Mouse (Mus musculus): ENCODE measurements around the gene Myrfl. TPM values are rescaled to one million over a fixed set of nuclear protein-coding genes. Genes with fewer than 3 reads are reported as not detected.

Gene Myrfl
- polyA plus RNA-seq, 1 experiment from 2014 or later: 0.06 TPM

DNA sequence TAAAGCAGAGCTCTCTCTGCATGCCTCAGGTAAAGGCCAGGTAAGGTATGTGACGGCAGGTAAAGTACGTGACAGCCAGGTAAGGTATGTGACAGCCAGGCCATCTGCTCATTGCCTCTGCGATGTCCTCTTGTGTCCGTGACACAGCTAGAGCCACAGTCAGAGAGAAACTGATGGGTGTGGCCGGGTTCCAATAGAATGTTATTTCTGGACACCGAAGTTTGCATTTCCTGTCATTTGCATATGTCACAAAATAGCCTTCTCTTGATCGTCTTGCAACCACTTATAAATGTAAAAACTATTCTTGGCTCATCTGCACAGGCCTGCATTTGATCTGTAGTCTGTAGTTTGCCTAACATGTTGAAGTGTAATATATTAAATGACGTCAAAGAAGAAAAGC is 154.5 kb downstream of the Myrfl start:
- DNase-seq (ENCODE audit: low read depth, low spot score) (no peak), ATAC-seq (no peak)
- CTCF ChIA-PET: interaction anchor here (0.7 to 1.2 kb wide), 2 partner anchors 9 to 15 kb away, joined by 3 read pairs; no protein-coding TSS in a partner anchor
- no peaks in the 10 kb centered on the region for H3K27me3 ChIP-seq
- no peak for TF ChIP-seq CTCF (IDR thresholded peaks at IDR 0.05)
- POLR2A ChIA-PET: no interaction called here
- in situ Hi-C loops (cut with MboI; ENCODE audit: low pct_unique_long_range_greater_than_20kb): no loop called here

DNA sequence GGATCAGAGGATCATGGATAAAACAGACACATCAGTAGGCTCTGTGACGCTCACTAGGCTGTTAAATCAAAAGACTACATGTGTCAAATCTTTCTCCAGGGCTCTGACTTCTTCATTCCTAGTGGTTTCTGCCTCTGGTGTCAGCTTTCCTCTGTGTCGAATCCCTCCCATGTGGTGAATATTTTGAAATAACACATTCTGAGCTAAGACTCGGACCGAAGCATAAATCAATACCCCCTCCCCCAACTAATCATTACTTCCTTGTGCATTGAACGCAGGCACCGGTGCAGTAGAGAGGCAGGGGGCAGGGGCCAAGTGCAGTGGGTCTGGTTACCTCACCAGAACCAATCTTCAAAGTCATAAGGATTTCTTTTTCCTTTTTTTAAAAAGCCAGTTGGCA is 155.4 kb downstream of the Myrfl start:
- CTCF ChIA-PET: interaction anchor here (1.2 to 1.3 kb wide), 2 partner anchors 11 to 30 kb away, joined by 3 to 4 read pairs; no protein-coding TSS in a partner anchor
- no peaks in the 10 kb centered on the region for H3K27me3 ChIP-seq
- DNase-seq (ENCODE audit: low read depth, low spot score): no peak
- no peak for TF ChIP-seq CTCF (IDR thresholded peaks at IDR 0.05)
- POLR2A ChIA-PET: no interaction called here
- in situ Hi-C loops (cut with MboI; ENCODE audit: low pct_unique_long_range_greater_than_20kb): no loop called here
- ATAC-seq: no peak

DNA sequence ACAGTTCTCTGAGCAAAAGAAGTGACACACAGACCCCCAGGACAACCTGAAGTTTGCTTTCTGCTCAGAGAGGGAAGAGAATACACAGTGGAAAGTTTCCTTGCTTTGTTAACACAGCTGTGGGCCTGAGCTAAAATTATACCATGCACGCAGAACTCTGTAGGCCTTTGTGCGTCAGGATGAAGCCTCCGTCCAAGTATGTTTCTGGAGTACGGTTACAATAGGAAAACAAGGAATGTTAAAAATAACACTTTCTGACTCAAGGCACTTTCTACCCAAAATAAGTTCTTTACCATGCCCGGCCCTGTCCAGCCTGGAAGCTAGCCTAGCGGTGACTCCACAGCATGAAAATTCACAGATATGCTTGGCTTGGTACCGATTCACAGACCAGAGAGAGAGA is 156.6 kb downstream of the Myrfl start:
- no peak for TF ChIP-seq CTCF (IDR thresholded peaks at IDR 0.05)
- in situ Hi-C loops (cut with MboI; ENCODE audit: low pct_unique_long_range_greater_than_20kb): no loop called here
- no peaks in the 10 kb centered on the region for H3K27me3 ChIP-seq
- DNase-seq (ENCODE audit: low read depth, low spot score) (no peak), ATAC-seq (no peak)
- POLR2A ChIA-PET: interaction anchor here (0.5 kb wide), 1 partner anchor 29 kb away, joined by 4 read pairs; no protein-coding TSS in a partner anchor
- CTCF ChIA-PET: interaction anchor here (0.7 to 1.3 kb wide), 3 partner anchors 10 to 29 kb away, joined by 3 to 4 read pairs (median 3); no protein-coding TSS in a partner anchor

DNA sequence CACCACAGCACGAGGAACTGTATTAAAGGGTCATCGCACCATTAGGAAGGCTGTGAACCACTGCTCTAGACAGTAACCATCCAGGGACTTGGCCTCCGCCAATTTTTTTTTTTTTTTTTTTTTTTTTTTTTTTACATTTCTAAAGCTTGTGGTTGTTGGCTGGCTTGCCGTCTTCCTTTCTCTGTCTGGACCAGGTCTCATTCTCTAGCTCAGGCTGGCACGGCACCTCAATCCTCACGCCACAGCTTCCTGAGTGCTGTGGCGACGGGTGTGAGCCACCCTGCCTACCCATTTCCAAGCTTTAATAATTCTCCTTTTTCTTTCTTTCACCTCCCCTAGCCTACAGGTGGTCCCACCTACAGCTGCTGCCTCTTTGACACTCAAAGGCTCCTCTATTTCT is 158.2 kb downstream of the Myrfl start:
- ChIA-PET CTCF (no interaction called here), POLR2A (no interaction called here)
- H3K27me3 ChIP-seq: no peaks in the 10 kb centered on the region
- no peak for TF ChIP-seq CTCF (IDR thresholded peaks at IDR 0.05)
- in situ Hi-C loops (cut with MboI; ENCODE audit: low pct_unique_long_range_greater_than_20kb): no loop called here
- ATAC-seq (no peak), DNase-seq (ENCODE audit: low read depth, low spot score) (no peak)

DNA sequence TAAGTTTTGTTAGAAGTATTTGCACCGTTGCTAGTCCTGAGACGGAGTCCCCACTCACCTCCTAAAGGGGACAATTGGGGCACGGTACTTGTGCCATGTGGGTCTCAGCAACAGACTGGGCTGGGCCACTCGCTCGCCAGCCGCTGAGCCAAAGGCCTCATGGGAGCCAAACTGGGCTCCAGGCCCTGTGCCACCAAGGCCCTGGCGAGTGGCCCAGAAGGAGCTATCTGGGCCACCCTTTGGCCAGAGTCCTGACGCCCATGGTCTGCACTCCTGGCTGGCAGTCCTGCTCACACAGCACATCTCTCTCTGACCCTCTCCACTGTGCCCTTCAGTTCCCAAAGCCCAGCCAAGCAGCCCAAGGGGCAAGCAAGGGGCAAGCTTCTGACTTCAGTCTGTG is 161.1 kb downstream of the Myrfl start:
- no peak for TF ChIP-seq CTCF (IDR thresholded peaks at IDR 0.05)
- ChIA-PET POLR2A (interaction anchor here (0.7 kb wide), 1 partner anchor 57 kb away, joined by 4 read pairs; no protein-coding TSS in a partner anchor), CTCF (no interaction called here)
- no peaks in the 10 kb centered on the region for H3K27me3 ChIP-seq
- ATAC-seq (no peak), DNase-seq (ENCODE audit: low read depth, low spot score) (no peak)
- in situ Hi-C loops (cut with MboI; ENCODE audit: low pct_unique_long_range_greater_than_20kb): no loop called here

DNA sequence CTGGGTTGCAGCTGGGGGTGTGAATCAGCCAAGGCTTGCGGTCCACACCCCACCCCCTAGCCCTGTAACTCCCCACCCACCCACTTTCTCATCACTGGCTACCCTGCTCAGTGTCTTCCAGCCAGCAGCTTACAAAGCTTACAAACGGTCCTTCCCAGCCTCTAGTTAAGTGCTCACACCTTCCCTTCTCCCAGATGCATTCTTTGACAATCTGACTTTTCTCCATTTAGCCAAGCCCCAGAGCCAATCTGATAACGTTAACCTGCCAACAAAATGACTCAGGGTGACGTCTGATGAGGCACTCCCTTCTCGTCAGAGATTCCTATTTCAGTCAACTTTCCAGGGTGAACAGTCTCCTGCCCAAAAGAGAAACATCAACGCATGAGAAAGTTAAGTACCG is 163.1 kb downstream of the Myrfl start:
- H3K27me3 ChIP-seq: no peaks in the 10 kb centered on the region
- ChIA-PET CTCF (no interaction called here), POLR2A (no interaction called here)
- in situ Hi-C loops (cut with MboI; ENCODE audit: low pct_unique_long_range_greater_than_20kb): no loop called here
- ATAC-seq: no peak
- TF ChIP-seq CTCF (IDR thresholded peaks at IDR 0.05): no peak
- no peak for DNase-seq (ENCODE audit: low read depth, low spot score)

DNA sequence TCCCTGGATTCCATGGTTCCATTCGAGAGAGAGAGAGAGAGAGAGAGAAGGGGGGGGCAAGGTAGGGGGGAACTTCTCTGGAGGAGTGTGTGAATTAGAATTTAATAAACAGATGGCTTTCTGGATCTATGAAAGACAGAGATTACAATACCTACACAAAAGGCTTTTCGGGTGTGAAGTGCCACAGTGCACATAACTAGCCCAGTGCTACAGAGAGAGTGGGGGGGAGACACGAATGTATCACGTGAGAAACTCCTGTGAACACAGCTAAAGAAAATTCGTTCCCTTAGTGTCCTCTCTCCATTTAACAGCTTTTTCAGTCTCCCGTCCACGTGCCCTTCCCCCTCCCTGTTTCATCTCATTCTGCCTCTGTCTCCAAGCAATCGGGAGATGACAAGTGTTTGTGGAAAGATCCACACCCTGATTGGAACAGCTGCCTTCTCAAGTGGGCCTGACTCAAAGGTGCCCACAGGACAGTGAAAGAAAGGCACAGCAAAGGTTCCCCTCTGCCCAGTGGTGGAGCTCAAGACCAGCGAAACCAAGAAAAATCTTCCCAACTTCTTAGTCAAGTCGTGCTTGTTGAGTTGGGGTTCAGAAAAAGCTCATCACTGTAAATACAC is 166.6 kb downstream of the Myrfl start:
- no peak for TF ChIP-seq CTCF (IDR thresholded peaks at IDR 0.05)
- in situ Hi-C loops (cut with MboI; ENCODE audit: low pct_unique_long_range_greater_than_20kb): no loop called here
- DNase-seq (ENCODE audit: low read depth, low spot score) (no peak), ATAC-seq (no peak)
- POLR2A ChIA-PET: no interaction called here
- no peaks in the 10 kb centered on the region for H3K27me3 ChIP-seq
- CTCF ChIA-PET: interaction anchor here (1.1 kb wide), 1 partner anchor 11 kb away, joined by 3 read pairs; no protein-coding TSS in a partner anchor

DNA sequence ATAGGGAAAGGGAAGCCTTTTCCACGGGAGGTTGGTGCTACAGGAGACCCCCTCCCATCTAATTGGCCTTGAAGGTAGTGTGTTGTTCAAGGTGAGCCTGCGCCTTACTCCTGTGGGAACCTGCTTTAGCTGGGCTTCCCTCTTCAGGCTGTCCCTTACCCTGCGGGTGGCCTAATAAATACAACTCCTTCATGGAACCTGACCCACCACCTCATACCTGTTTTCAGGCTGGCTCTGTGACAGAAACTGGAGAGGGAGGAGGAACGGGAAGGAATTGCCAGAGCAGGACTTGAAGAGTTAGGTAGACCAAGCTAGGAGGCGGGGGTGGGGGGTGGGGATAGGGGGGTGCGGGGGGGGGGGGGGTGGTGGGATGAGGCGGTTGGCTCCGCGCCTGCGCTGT is 167.9 kb downstream of the Myrfl start:
- ATAC-seq (no peak), DNase-seq (ENCODE audit: low read depth, low spot score) (no peak)
- TF ChIP-seq CTCF (IDR thresholded peaks at IDR 0.05): no peak
- in situ Hi-C loops (cut with MboI; ENCODE audit: low pct_unique_long_range_greater_than_20kb): no loop called here
- ChIA-PET POLR2A (no interaction called here), CTCF (interaction anchor here (1.7 kb wide), 1 partner anchor 10 kb away, joined by 4 read pairs; no protein-coding TSS in a partner anchor)
- H3K27me3 ChIP-seq: no peaks in the 10 kb centered on the region

DNA sequence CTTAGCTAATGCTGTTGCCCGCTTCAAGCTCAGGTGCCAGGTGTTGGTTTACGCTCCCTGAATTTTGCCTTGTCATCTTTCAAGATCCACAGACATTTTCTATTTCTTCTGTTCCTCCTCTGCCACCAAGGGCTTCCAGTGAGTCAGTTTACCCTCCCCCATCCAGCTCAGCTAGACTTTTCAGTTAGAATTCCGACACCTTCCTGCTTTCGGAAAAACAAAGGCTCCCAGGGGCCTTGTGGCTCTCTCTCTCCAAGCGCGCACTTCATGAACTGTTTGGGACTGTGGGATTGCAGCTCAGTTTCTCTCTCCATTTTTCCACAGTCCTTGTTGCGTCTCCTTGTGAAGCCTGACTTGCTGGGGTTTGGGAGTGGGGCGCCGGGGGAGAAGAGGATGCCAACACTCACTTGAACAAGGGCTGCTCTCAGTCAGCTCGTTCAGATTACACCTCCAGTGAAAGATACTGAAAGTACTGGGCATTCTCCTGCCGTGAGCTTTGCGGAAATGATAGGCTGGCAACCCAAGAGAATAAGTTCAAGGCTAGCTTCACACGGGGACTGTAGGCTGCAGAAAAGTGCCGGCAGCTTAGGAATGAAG is 168.9 kb downstream of the Myrfl start:
- no peak for ATAC-seq
- POLR2A ChIA-PET: no interaction called here
- in situ Hi-C loops (cut with MboI; ENCODE audit: low pct_unique_long_range_greater_than_20kb): no loop called here
- H3K27me3 ChIP-seq: no peaks in the 10 kb centered on the region
- CTCF ChIA-PET: interaction anchor here (1.4 to 1.7 kb wide), 2 partner anchors 9 to 15 kb away, joined by 3 to 4 read pairs; no protein-coding TSS in a partner anchor
- no peak for TF ChIP-seq CTCF (IDR thresholded peaks at IDR 0.05)
- DNase-seq (ENCODE audit: low read depth, low spot score): no peak

Other genes starting within 250 kb of the Myrfl start
- 198 TPM for gene Rab3ip, start 53.9 kb upstream of the Myrfl start, polyA plus RNA-seq (2021)
- not detected for gene Gm10271, start 75.7 kb upstream of the Myrfl start, polyA plus RNA-seq (2021)
- gene Best3, start 89.4 kb upstream of the Myrfl start, polyA plus RNA-seq (2021): not detected
- not detected for gene Lrrc10, start 148.4 kb upstream of the Myrfl start, polyA plus RNA-seq (2021)
- 386 TPM for gene Cct2, start 166.9 kb upstream of the Myrfl start, polyA plus RNA-seq (2021)

Data from Patski (cell line).